Mouse (Mus musculus): ENCODE measurements around the gene Fam118b.

DNA sequence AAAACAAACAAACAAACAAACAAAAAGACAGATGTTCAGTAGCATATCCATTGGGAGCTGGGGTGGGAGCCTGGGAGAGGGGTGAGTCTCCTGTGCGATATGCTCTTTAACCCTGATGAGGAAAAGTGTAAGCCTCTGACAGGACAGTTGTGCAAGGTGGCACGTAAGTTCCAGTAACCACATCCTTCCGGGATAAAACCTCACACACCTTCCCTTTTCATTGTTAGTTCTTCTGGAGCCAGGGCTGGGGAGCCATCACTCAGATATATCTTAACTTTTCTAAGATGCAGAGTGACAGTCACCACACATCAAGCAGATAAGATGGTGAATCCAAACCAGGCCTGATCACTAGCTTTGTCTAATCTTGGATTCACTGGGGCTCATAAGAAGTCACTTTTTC is 73.6 kb downstream of the Fam118b start:
- TF ChIP-seq CTCF (conservative IDR thresholded peaks at IDR 0.05; ENCODE audit: insufficient read depth, insufficient read length, low read depth, low read length) (no peak), POLR2A (IDR thresholded peaks at IDR 0.05; ENCODE audit: low read depth, low read length) (no peak)
